Mouse (Mus musculus) midbrain, postnatal 0 days (tissue): ENCODE results near the gene Tex13c3. TPM values are rescaled to one million over a fixed set of nuclear protein-coding genes. Genes with fewer than 3 reads are reported as not detected.
"Not testable (repeated sequence)": the region's sequence is repeated elsewhere in the genome, so short reads cannot be mapped to it uniquely, and the experiment has no call there.

ENCODE experiments used
- ATAC-seq: fragments of 200-750 bp; cut with Nextera tagmentation; 2 replicates; pipeline ENCODE4 v1.8.0; 2017; ENCODE audit warnings: moderate number of reproducible peaks, mild to moderate bottlenecking, moderate TSS enrichment, moderate library complexity; ENCODE audit not compliant: low FRiP score
- DNase-seq: peaks from one replicate; pipeline ENCODE4 v3.0.0-alpha.2; 2015; ENCODE audit warnings: low spot score
- H3K27ac ChIP-seq: fragments of 300-500 bp; sonication (generic); 2 replicates; pipeline ENCODE4 v1.5.1; 2014; ENCODE audit warnings: low read depth, mild to moderate bottlenecking, low read length, mixed read lengths
- H3K27me3 ChIP-seq: fragments of 300-500 bp; sonication (generic); 2 replicates; pipeline ENCODE4 v1.6.1; 2014; ENCODE audit warnings: low read length, control low read depth, mixed read lengths; ENCODE audit not compliant: insufficient read depth
- H3K36me3 ChIP-seq: fragments of 300-500 bp; sonication (generic); 2 replicates; pipeline ENCODE4 v1.6.1; 2014; ENCODE audit warnings: low read length, control low read depth, mixed read lengths; ENCODE audit not compliant: insufficient read depth
- H3K4me1 ChIP-seq: fragments of 300-500 bp; sonication (generic); 2 replicates; pipeline ENCODE4 v1.6.1; 2014; ENCODE audit warnings: mild to moderate bottlenecking, control low read depth, antibody characterized with exemption, low read length, mixed read lengths; ENCODE audit not compliant: insufficient read depth
- H3K4me2 ChIP-seq: fragments of 300-500 bp; sonication (generic); 2 replicates; pipeline ENCODE4 v1.6.1; 2014; ENCODE audit warnings: low read depth, mild to moderate bottlenecking, low read length, mixed read lengths; ENCODE audit not compliant: poor library complexity, severe bottlenecking
- H3K4me3 ChIP-seq: fragments of 300-500 bp; sonication (generic); 2 replicates; pipeline ENCODE4 v1.5.1; 2014; ENCODE audit warnings: low read depth, mild to moderate bottlenecking, low read length, moderate library complexity
- H3K9ac ChIP-seq: fragments of 300-500 bp; sonication (generic); replicated peaks from 2 replicates; pipeline ENCODE4 v1.6.1; 2014; ENCODE audit warnings: mild to moderate bottlenecking, low read length, moderate library complexity, mixed read lengths; ENCODE audit not compliant: poor library complexity, severe bottlenecking
- H3K9me3 ChIP-seq: fragments of 300-500 bp; sonication (generic); 2 replicates; pipeline ENCODE4 v1.6.1; 2016; ENCODE audit warnings: low read length, control low read depth
- CTCF ChIP-seq: IDR thresholded peaks from 2 replicates; pipeline ENCODE4 v1.5.1; 2016; ENCODE audit warnings: antibody characterized with exemption, mild to moderate bottlenecking
- WGBS: fragments of 180-500 bp; shearing (Covaris S2); extraction: QIAGEN DNeasy Blood & Tissue Kit; methylation state at CpG from one replicate; pipeline ENCODE4 v1.1.7; 2014; 5-methylcytosine and 5-hydroxymethylcytosine counted together
- polyA plus RNA-seq: library from polyadenylated mRNA; unstranded; fragments of >200 nt; fragmentation: Nextera tagmentation; extraction: Ambion mirVana; gene quantifications from 2 replicates; pipeline ENCODE4 v1.2.1, GENCODE M21; 2015
- total RNA-seq: library from RNA; depleted of rRNA; stranded (reverse); fragments of >200 nt; gene quantifications from 2 replicates; pipeline ENCODE4 v1.2.3, GENCODE M21; 2014; rRNA removed

Gene Tex13c3
- total RNA-seq (not detected in 2 replicates), polyA plus RNA-seq (not detected in 2 replicates)

GRCm38 (mm10) chrX:19481219-19481618 is at the start of gene Tex13c3:
Gene Tex13c3, minus strand, starts transcription at chrX:19481319.
- H3K27ac ChIP-seq, H3K9ac ChIP-seq: not testable (repeated sequence)

GRCm38 (mm10) chrX:19489731-19490130 is 8.6 kb upstream of the Tex13c3 start:
- Histone ChIP-seq H3K4me1 (no peaks in the 10 kb centered on the region), H3K9me3 (no peaks in the 10 kb centered on the region), H3K4me2 (no peak overlapping the region), H3K9ac (no peak overlapping the region), H3K36me3 (no peaks in the 10 kb centered on the region), H3K4me3 (no peak overlapping the region), H3K27ac (no peak overlapping the region), H3K27me3 (no peaks in the 10 kb centered on the region)
- 94% methylated on average over 4 of the region's 4 CpGs for WGBS
- ATAC-seq (no peak), DNase-seq (no peak)
- TF ChIP-seq CTCF, result no peak

More at GRCm38 (mm10) chrX:19481219-19481618, at the start of gene Tex13c3:
- not testable (repeated sequence) for ATAC-seq, DNase-seq, H3K27me3 ChIP-seq, H3K4me1 ChIP-seq, H3K4me2 ChIP-seq, H3K4me3 ChIP-seq, H3K9me3 ChIP-seq, H3K36me3 ChIP-seq
- WGBS, result 94% methylated on average over 5 of the region's 5 CpGs
